Mouse (Mus musculus) stomach, postnatal 0 days (tissue): ENCODE data around the gene Klf16. TPM values are rescaled to one million over a fixed set of nuclear protein-coding genes. Genes with fewer than 3 reads are reported as not detected.

Experiments
- ATAC-seq: fragments of 200-750 bp; cut with Nextera tagmentation; 2 replicates; pipeline ENCODE4 v1.8.0; 2017; ENCODE audit not compliant: low FRiP score, low TSS enrichment
- DNase-seq: peaks from one replicate; pipeline ENCODE4 v3.0.0-alpha.2; 2016; ENCODE audit warnings: low spot score
- H3K27ac ChIP-seq: fragments of 300-500 bp; sonication (generic); replicated peaks from 2 replicates; pipeline ENCODE4 v1.5.1; 2014; ENCODE audit warnings: mild to moderate bottlenecking, control low read depth
- H3K27me3 ChIP-seq: fragments of 300-500 bp; sonication (generic); 2 replicates; pipeline ENCODE4 v1.6.1; 2014; ENCODE audit warnings: low read length; ENCODE audit not compliant: control insufficient read depth, insufficient read depth
- H3K36me3 ChIP-seq: fragments of 300-500 bp; sonication (generic); 2 replicates; pipeline ENCODE4 v1.6.1; 2014; ENCODE audit warnings: low read length, mixed read lengths; ENCODE audit not compliant: control insufficient read depth, insufficient read depth
- H3K4me1 ChIP-seq: fragments of 300-500 bp; sonication (generic); replicated peaks from 2 replicates; pipeline ENCODE4 v1.6.1; 2014; ENCODE audit warnings: antibody characterized with exemption; ENCODE audit not compliant: control insufficient read depth, insufficient read depth
- H3K4me2 ChIP-seq: fragments of 300-500 bp; sonication (generic); replicated peaks from 2 replicates; pipeline ENCODE4 v1.6.1; 2014; ENCODE audit warnings: low read depth, mild to moderate bottlenecking, control low read depth, moderate library complexity
- H3K4me3 ChIP-seq: fragments of 300-500 bp; sonication (generic); 2 replicates; pipeline ENCODE4 v1.5.1; 2014; ENCODE audit warnings: low read depth, low read length, control low read depth
- H3K9ac ChIP-seq: fragments of 300-500 bp; sonication (generic); 2 replicates; pipeline ENCODE4 v1.6.1; 2014; ENCODE audit warnings: mild to moderate bottlenecking, low read length, control low read depth, mixed read lengths
- H3K9me3 ChIP-seq: fragments of 300-500 bp; sonication (generic); 2 replicates; pipeline ENCODE4 v1.6.1; 2016; ENCODE audit warnings: low read length; ENCODE audit not compliant: control insufficient read depth
- CTCF ChIP-seq: IDR thresholded peaks from 2 replicates; pipeline ENCODE4 v1.5.1; 2016; ENCODE audit warnings: antibody characterized with exemption, low read depth, mild to moderate bottlenecking, moderate library complexity
- EP300 ChIP-seq: optimal IDR thresholded peaks from 2 replicates; pipeline ENCODE3; 2016; ENCODE audit warnings: antibody characterized with exemption
- WGBS: fragments of 180-500 bp; shearing (Covaris S2); extraction: QIAGEN DNeasy Blood & Tissue Kit; methylation state at CpG from one replicate; pipeline ENCODE4 v1.1.7; 2014; 5-methylcytosine and 5-hydroxymethylcytosine counted together
- polyA plus RNA-seq: library from polyadenylated mRNA; unstranded; fragments of >200 nt; fragmentation: Nextera tagmentation; extraction: Ambion mirVana; gene quantifications from 2 replicates; pipeline ENCODE4 v1.2.1, GENCODE M21; 2015

Klf16 gene
- polyA plus RNA-seq, 1 experiment from 2014 or later = 8.3 TPM

DNA sequence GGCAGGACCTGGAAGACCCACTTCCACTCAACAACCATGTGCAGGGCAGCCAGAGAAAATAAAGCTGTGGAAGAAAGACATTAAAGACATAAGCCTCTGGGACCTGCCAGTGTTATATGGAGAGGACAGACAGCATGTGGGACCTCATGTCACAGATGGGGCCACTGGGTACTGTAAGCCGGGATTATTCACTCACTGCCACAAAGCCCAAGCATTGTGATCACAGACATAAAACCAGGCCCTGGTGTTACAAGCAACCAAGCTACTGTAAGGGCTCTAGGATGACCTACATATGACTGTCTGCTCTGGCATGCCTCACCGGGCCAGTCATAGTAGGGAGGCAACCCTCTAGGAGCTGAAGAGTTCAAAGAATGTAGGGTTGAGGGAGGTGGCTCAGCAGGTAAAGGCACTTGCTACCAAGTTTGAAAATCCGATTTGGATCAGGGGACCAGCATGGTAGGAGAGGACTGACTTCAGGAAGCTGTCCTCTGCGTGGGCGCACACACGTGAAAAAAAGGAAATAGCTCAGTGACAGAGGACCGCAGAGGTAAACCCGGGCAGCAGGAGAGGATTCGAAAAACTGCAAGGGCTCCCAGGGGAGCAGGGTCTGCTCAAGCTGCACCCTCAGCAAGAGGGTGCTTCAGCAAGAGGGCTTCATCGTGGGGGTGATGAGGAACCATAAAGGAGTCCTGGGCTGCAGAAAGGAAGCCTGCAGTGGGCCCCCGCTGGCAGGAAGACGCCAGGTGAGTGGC lies 12.2 kb upstream of the Klf16 start:
- TF ChIP-seq CTCF (no peak), EP300 (no peak)
- H3K9ac ChIP-seq = peak overlapping the region; percentile 95
- H3K4me1 ChIP-seq = peaks cover 6% of the 10 kb centered on the region; the same call in 1 of the 2 replicates
- H3K9me3 ChIP-seq = no peaks in the 10 kb centered on the region
- DNase-seq (no peak), ATAC-seq (0 out of 2 replicates have a peak, but pooled peaks have one; percentile 25)
- H3K36me3 ChIP-seq = peaks cover 11% of the 10 kb centered on the region
- H3K27ac ChIP-seq = peak overlapping the region; percentile 89
- H3K4me3 ChIP-seq = peak overlapping the region; percentile 95
- no peaks in the 10 kb centered on the region for H3K27me3 ChIP-seq
- 9% methylated on average over 12 of the region's 12 CpGs for WGBS
- H3K4me2 ChIP-seq = peak overlapping the region; percentile 97

DNA sequence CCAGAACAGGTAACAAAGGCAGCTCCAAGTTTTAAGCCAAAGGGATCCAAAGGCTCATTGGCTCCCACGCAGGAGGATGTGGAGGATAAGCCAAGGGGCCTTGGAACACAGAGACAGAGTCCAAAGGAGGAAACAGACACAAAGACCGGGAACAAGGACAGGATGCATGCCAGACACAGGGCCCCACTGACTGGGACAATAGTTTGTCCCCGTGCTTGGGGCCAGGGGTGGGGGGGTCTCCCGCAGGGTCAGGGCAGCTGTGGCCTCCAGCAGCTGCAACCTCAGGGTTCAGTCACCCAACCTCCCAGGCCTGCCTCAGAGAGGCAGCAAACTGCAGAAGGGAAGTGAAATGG lies 10.2 kb upstream of the Klf16 start:
- Histone ChIP-seq H3K27ac (peak overlapping the region; percentile 70), H3K4me2 (peak overlapping the region; percentile 25; the same call in 1 of the 2 replicates), H3K4me1 (peaks cover 6% of the 10 kb centered on the region; the same call in 1 of the 2 replicates), H3K4me3 (no peak overlapping the region), H3K9ac (no peak overlapping the region), H3K36me3 (peaks cover 19% of the 10 kb centered on the region), H3K27me3 (no peaks in the 10 kb centered on the region), H3K9me3 (no peaks in the 10 kb centered on the region)
- 48% methylated on average over 4 of the region's 4 CpGs for WGBS
- TF ChIP-seq CTCF (no peak), EP300 (no peak)
- DNase-seq (no peak), ATAC-seq (no peak)

DNA sequence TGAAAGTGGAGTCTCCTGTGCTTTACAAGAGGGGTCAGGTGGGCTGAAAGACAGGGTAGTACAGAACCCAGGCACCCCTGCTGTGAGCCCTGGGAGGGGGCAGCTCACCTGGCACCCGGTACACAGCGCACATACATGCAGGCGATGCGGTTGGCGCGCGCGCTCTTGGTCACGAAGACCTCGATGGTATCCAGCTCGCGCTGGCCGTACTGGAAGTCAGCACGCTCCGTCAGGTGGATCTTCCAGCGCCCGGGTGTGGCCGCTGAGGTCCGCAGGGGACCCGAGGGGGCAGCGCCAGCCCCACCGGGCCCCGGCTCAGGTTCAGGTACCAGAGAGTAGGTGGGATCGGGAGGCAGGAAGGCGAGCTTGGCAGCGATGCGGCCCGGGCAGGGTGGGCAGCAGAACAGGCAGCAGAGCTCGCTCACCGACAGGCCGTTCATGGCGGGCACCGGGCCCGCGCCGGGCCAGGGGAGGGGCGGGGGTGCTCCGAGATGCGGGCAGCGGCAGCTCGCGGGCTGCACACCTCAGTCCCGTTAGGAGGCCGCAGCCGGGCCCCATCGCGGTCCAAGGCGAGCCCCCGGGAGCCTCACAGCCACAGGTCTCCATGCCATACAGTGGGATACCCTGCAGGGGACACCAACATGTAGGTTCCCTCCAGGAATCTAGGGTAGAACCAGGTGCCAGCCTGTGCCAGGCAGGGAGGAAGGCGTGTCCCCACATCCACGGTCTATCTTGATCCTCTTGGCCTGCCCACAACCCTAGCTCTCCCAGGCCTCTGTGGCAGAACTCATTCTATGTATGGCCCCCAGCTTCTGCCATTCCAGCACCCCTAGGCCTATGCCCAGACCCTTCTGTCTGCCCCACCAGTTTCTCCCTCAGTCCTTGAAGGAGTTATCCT lies 9.5 kb upstream of the Klf16 start:
- Histone ChIP-seq H3K4me2 (peak overlapping the region; percentile 25; the same call in 1 of the 2 replicates), H3K4me1 (peaks cover 6% of the 10 kb centered on the region; the same call in 1 of the 2 replicates), H3K36me3 (peaks cover 19% of the 10 kb centered on the region), H3K9me3 (no peaks in the 10 kb centered on the region), H3K4me3 (peak overlapping the region; percentile 13; the same call in 1 of the 2 replicates), H3K27ac (peak overlapping the region; percentile 70), H3K27me3 (no peaks in the 10 kb centered on the region), H3K9ac (peak overlapping the region; percentile 27; the same call in 1 of the 2 replicates)
- TF ChIP-seq EP300 = no peak
- TF ChIP-seq CTCF = no peak
- 89% methylated on average over 51 of the region's 51 CpGs for WGBS
- DNase-seq (no peak), ATAC-seq (no peak)

DNA sequence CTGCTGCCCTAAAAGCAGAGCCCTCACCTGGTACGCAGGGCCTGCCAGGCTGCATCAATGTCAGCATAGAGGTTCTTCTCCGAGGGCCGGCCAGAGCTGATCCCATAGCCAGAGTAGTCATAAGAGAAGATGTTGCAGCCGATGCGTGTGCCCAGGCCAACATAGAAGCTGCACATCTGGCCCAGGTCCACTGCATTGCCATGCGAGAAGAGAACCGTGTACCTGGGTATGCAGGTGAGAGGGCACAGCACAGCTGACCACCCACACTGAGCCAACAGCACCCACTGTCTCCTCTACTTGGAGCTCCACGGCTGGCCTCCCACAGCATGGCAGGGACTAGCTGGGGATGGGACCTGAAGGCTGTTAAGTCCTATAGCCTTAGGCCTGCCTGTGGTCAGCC lies 8.5 kb upstream of the Klf16 start:
- Histone ChIP-seq H3K36me3 (peaks cover 19% of the 10 kb centered on the region), H3K27ac (no peak overlapping the region), H3K4me1 (peaks cover 6% of the 10 kb centered on the region; the same call in 1 of the 2 replicates), H3K9me3 (no peaks in the 10 kb centered on the region), H3K9ac (peak overlapping the region; percentile 8; the same call in 1 of the 2 replicates), H3K4me3 (no peak overlapping the region), H3K4me2 (peak overlapping the region; percentile 11; the same call in 1 of the 2 replicates), H3K27me3 (no peaks in the 10 kb centered on the region)
- no peak for TF ChIP-seq EP300
- TF ChIP-seq CTCF = no peak
- DNase-seq (no peak), ATAC-seq (no peak)
- WGBS = 90% methylated on average over 8 of the region's 8 CpGs

DNA sequence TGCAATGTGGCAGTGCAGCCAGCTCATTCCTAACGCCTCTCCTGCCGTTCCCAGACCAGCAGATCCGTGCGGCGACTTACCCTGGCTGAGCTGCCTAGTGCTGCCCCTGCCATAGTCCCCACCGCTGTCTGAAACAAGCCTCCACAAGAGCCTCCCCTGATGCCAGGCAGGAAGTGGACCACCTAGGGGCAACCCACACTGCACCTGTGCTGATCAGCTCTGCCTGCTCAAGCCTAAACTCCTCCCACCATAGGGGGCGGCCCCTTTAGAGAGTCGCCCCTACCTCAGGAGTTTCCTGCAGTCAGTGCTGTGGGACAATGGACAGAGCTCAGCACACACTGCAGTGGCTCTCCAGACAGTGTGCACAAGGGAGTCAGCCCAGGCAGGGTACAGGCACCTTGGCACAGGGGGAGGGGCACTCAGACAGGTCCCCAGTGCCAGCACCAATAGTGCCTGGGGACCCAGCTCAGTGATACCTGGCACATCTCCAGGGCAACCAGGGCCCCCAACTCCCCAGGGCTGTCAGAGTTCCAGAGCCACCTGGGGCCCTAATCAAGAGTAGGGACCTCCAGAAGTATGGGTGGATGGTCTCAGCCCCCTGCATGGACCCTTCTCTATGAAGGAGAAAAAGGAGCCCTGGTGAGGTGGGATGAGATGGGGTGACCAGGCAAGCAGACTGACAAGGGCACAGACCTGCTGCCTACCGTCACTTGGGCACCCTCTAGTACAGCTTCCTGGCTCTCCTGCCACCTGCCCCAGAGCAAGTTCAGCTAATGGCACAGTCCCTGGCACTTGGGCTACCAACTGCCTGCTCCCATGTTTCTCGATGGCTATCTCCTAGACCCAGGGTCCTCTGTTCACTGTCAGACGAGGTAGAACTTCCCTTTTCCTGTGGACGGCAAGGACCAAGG lies 7.8 kb upstream of the Klf16 start:
- DNase-seq (no peak), ATAC-seq (no peak)
- no peaks in the 10 kb centered on the region for H3K27me3 ChIP-seq
- peak overlapping the region; percentile 30; the same call in 1 of the 2 replicates for H3K27ac ChIP-seq
- H3K36me3 ChIP-seq = peaks cover 19% of the 10 kb centered on the region
- H3K9ac ChIP-seq = peak overlapping the region; percentile 23; the same call in 1 of the 2 replicates
- peaks cover 6% of the 10 kb centered on the region; the same call in 1 of the 2 replicates for H3K4me1 ChIP-seq
- no peak overlapping the region for H3K4me3 ChIP-seq
- TF ChIP-seq EP300 (no peak), CTCF (no peak)
- H3K4me2 ChIP-seq = peak overlapping the region; percentile 17; the same call in 1 of the 2 replicates
- no peaks in the 10 kb centered on the region for H3K9me3 ChIP-seq
- WGBS = 75% methylated on average over 12 of the region's 12 CpGs
